Mouse (Mus musculus): Measurements from ENCODE around the gene Mfrp. TPM values are rescaled to one million over a fixed set of nuclear protein-coding genes. Genes with fewer than 3 reads are reported as not detected.
"Not testable (repeated sequence)": the region's sequence is repeated elsewhere in the genome, so short reads cannot be mapped to it uniquely, and the experiment has no call there.

Mfrp gene
- total RNA-seq, 1 experiment from 2014 or later: not detected

GRCm38 (mm10) chr9:44093612-44094503 lies 7.7 kb upstream of the Mfrp start:
- ATAC-seq (ENCODE audit: extremely low read depth, insufficient number of reproducible peaks, low FRiP score, poor library complexity, severe bottlenecking): peak; percentile 52

GRCm38 (mm10) chr9:44094737-44095136 lies 6.8 kb upstream of the Mfrp start:
- ATAC-seq (ENCODE audit: extremely low read depth, insufficient number of reproducible peaks, low FRiP score, poor library complexity, severe bottlenecking): no peak

GRCm38 (mm10) chr9:44095781-44096180 lies 5.7 kb upstream of the Mfrp start:
- no peak for ATAC-seq (ENCODE audit: extremely low read depth, insufficient number of reproducible peaks, low FRiP score, poor library complexity, severe bottlenecking)

DNA sequence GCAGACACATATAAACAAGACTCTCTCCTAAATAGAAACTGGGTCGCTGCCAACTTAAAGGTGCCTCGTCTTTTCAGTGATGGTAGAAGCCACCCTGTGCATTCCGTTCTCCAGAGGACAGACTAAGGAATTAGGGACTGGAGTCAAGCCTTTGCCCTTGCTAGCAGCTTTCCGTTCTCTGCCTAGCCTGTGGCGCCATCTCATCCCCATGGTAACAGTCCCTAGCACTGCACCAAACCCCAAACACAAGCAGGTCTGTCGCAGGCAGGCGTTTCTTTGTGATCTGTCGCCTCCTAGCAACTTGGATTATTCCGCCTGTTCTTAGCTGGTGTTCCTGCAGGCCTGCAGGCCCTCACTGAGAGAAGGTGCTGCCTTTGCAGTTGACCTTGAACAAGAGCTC lies 5.0 kb upstream of the Mfrp start:
- no peak for ATAC-seq (ENCODE audit: extremely low read depth, insufficient number of reproducible peaks, low FRiP score, poor library complexity, severe bottlenecking)

GRCm38 (mm10) chr9:44104881-44105280 lies 3.4 kb downstream of the Mfrp start:
- ATAC-seq (ENCODE audit: extremely low read depth, insufficient number of reproducible peaks, low FRiP score, poor library complexity, severe bottlenecking): no peak

DNA sequence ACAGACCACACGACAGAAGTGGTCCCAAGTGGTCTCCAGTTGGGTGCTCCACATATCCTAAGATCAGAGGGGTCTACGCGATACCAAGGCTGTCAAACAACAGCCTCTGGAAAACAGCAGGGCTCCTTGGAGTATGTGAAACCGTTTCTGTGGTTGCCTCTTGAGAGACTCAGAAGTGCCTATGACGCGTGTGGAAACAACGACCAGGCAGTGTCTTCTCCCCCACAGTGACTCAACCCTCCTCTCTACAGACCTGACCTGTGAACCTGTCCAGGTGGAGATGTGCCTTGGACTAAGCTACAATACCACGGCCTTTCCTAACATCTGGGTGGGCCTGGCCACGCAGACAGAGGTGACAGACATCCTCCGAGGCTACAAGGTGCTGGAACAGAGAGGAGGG lies 4.3 kb downstream of the Mfrp start:
- ATAC-seq (ENCODE audit: extremely low read depth, insufficient number of reproducible peaks, low FRiP score, poor library complexity, severe bottlenecking): no peak

DNA sequence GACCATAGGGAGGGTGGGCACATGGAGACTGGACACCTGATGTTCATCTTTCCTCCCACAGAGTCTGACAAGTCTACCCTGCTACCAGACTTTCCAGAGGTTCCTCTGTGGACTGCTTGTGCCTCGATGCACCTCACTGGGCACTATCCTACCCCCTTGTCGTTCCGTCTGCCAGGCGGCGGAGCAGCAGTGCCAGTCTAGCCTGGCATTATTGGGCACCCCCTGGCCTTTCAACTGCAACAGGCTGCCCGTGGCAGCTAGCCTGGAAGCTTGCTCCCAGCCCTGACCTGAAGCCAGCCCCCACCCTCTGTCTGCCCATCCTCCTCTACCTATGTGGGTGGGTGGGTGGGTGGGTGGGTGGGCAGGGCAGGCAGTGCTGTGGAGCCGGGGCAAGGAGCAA lies 4.7 kb downstream of the Mfrp start:
- no peak for ATAC-seq (ENCODE audit: extremely low read depth, insufficient number of reproducible peaks, low FRiP score, poor library complexity, severe bottlenecking)

GRCm38 (mm10) chr9:44106596-44106995 lies 5.1 kb downstream of the Mfrp start:
- no peak for ATAC-seq (ENCODE audit: extremely low read depth, insufficient number of reproducible peaks, low FRiP score, poor library complexity, severe bottlenecking)

DNA sequence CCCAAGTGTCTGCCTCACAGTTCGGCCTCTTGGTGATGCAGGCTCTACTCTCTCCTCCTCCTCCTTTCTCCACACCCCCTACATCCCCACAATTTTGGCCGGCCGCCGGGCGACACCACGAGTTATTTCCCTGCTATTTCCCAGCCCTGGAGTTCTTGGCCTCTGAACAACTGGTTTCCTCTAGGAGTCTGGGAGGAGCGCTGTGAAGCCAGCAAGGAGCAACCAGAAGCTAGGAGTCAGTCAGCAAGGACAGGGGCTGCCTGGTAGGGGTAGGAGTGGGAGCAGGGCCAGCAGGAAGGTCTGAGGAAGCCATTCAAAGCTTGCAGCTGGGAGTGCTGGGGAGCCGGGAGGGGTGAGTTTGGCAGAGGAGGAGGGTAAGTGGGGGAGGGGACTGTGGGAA lies 5.6 kb downstream of the Mfrp start, which contains the start of gene C1qtnf5:
Gene C1qtnf5, plus strand, starts transcription at position 136 of the 400 bp plus-strand sequence.
- ATAC-seq (ENCODE audit: extremely low read depth, insufficient number of reproducible peaks, low FRiP score, poor library complexity, severe bottlenecking): no peak

DNA sequence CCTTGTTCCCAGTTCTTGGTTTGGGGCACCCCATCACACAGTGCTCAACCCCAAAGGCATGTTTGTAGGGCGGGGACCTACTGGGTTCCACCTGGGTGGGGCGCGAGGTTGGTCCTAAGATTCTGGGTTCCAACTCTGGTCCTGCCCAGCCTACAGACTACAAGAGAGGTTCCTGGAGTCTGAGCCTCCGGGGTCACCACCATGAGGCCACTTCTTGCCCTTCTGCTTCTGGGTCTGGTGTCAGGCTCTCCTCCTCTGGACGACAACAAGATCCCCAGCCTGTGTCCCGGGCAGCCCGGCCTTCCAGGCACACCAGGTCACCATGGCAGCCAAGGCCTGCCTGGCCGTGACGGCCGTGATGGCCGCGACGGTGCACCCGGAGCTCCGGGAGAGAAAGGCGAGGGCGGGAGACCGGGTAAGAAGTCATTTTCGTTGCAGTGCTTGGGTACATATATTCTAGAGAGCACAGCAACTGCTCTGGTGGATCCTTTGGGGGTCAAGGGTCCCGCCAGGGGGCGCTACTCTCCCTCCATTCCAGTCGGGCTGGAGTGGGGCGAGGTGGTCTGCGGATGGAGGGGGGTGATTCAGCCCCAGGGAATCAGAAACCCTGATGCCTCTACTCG lies 6.1 kb downstream of the Mfrp start:
- ATAC-seq (ENCODE audit: extremely low read depth, insufficient number of reproducible peaks, low FRiP score, poor library complexity, severe bottlenecking): no peak

DNA sequence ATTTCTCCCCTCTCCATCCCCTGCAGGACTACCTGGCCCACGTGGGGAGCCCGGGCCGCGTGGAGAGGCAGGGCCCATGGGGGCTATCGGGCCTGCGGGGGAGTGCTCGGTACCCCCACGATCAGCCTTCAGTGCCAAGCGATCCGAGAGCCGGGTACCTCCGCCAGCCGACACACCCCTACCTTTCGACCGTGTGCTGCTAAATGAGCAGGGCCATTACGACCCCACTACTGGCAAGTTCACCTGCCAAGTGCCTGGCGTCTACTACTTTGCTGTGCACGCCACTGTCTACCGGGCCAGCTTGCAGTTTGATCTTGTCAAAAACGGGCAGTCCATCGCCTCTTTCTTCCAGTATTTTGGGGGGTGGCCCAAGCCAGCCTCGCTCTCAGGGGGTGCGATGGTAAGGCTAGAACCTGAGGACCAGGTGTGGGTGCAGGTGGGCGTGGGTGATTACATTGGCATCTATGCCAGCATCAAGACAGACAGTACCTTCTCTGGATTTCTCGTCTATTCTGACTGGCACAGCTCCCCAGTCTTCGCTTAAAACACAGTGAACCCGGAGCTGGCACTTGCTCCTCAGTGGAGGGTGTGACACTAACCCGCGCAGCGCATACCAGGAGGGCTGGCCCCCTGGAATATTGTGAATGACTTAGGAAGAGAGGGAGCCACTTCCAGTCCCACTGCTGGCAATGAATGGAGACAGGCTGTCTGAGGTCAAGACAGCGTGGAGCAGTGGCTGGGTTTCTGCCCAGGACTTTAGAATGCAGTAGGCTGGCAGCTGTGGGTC lies 6.9 kb downstream of the Mfrp start:
- no peak for ATAC-seq (ENCODE audit: extremely low read depth, insufficient number of reproducible peaks, low FRiP score, poor library complexity, severe bottlenecking)

GRCm38 (mm10) chr9:44109360-44110095 lies 8.0 kb downstream of the Mfrp start:
- ATAC-seq (ENCODE audit: extremely low read depth, insufficient number of reproducible peaks, low FRiP score, poor library complexity, severe bottlenecking): no peak

DNA sequence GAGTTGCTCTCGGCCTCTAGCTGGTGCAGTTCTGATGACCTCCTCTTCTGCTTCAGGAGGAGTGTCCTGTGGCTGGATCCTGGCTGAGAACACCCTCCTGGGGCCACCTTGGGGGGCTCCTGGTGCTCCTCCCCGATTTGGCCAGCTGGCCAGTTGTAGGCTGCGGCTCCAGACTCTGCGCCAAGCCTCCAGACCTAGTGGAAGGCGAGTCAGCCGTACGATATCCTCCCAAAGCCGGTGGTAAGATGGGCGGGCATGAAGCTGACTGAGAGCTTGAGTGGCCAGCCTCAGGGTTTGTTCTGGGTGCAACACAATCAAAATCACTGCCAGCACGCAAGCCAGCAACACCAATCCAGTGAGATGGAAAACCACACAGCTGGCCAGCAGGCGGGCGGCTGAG lies 10.4 kb downstream of the Mfrp start:
- not testable (repeated sequence) for ATAC-seq (ENCODE audit: extremely low read depth, insufficient number of reproducible peaks, low FRiP score, poor library complexity, severe bottlenecking)

- peak; percentile 95 for ATAC-seq (ENCODE audit: extremely low read depth, insufficient number of reproducible peaks, low FRiP score, poor library complexity, severe bottlenecking)
Observed at GRCm38 (mm10) chr9:44113105-44113789, 11.7 kb downstream of the Mfrp start, which contains the start of the genes Gm49380 and Rnf26. Gene Gm49380, minus strand, starts transcription at chr9:44113500. Gene Rnf26, minus strand, starts transcription at chr9:44113517.

- no peak for ATAC-seq (ENCODE audit: extremely low read depth, insufficient number of reproducible peaks, low FRiP score, poor library complexity, severe bottlenecking)
Observed at GRCm38 (mm10) chr9:44114453-44114852, 12.9 kb downstream of the Mfrp start.

GRCm38 (mm10) chr9:44115599-44115998 lies 14.1 kb downstream of the Mfrp start:
- no peak for ATAC-seq (ENCODE audit: extremely low read depth, insufficient number of reproducible peaks, low FRiP score, poor library complexity, severe bottlenecking)

DNA sequence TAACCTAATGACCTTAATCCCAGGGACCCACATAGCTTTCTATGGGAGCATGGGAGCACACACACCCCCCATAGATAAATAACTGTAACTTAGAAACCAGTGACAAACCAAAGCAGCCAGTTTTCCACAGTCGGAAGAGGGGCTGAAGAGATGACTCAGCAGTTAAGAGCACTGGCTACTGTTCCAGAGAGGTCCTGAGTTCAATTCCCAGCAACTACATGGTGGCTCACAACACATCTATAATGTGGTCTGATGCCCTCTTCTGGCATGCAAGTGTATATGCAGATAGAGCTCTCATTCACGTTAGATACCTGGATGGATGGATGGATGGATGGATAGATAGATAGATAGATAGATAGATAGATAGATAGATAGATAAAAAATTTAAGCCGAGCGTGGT lies 14.7 kb downstream of the Mfrp start:
- no peak for ATAC-seq (ENCODE audit: extremely low read depth, insufficient number of reproducible peaks, low FRiP score, poor library complexity, severe bottlenecking)

DNA sequence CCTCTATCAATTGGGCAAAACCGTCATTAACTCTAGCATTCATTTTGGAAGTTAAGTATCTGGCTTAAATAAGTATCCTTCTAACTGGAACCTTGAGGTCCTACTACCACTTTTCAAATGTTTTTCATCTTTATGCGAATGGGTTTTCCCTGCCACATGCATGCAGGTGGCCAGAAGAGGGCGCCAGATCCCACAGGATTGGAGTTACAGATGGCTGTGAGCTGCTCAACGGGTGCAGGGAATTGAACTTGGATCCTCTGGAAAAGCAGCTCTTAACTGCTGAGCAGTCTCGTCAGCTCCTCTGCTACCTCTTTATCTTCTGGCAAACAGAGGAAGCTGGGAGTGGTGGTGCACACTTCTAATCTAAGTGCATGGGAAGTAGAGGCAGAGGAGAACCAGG lies 17.5 kb downstream of the Mfrp start:
- ATAC-seq (ENCODE audit: extremely low read depth, insufficient number of reproducible peaks, low FRiP score, poor library complexity, severe bottlenecking): no peak

All from neutrophil, adult 5-6 weeks (primary cell).